ENCODE assay signal across 12 mouse cellular contexts in genomic region chr13:26558366-26558765, GRCm38 (mm10).
DNase-seq lines count a peak whose midpoint lies in the region; ATAC-seq and TF ChIP-seq lines count a peak whose summit lies in the region.
"Had no signal": no experiment of that assay in that cellular context is flagged by ENCODE, and none has a peak within 500 bp of the region (broad histone marks: within the 10 kb centered on the region; RNA-seq: fewer than 3 reads in every experiment).

No protein-coding gene starts in this region.

- DNase-seq in heart, adult 2 months, result no peak
- DNase-seq in heart, postnatal 14 days, result no peak
- DNase-seq in lung, postnatal 10 days, result peak; percentile 25
- no peak for DNase-seq in lung, postnatal 25 days (ENCODE audit: low spot score)
- DNase-seq in embryo, embryonic 9.5 days (ENCODE audit: extremely low spot score), result peak; percentile 48
- no peak for DNase-seq in heart, adult 11 months
- DNase-seq: cerebellum, adult 11-12 months; thymus, postnatal 14 days had no signal

- ATAC-seq in neural tube, embryonic 13.5 days (ENCODE audit: low read depth), result peak; percentile 50; the same call in 1 of the 2 replicates
- ATAC-seq in forebrain, embryonic 15.5 days (replicated peaks), result no peak

- no peaks in the 10 kb centered on the region for H3K36me3 ChIP-seq in heart, adult 2 months (ENCODE audit: control insufficient read depth, insufficient read depth, low read length)
- H3K36me3 ChIP-seq in neural tube, embryonic 13.5 days, result no peaks in the 10 kb centered on the region
- H3K36me3 ChIP-seq in forebrain, embryonic 15.5 days, result no peaks in the 10 kb centered on the region
- H3K36me3 ChIP-seq: liver, embryonic 15.5 days had no signal

- H3K4me3 ChIP-seq in heart, adult 2 months, result no peak overlapping the region
- no peak overlapping the region for H3K4me3 ChIP-seq in neural tube, embryonic 13.5 days
- H3K4me3 ChIP-seq in forebrain, embryonic 15.5 days, result no peak overlapping the region
- H3K4me3 ChIP-seq: liver, embryonic 15.5 days; myocyte had no signal

- TF ChIP-seq EP300 in heart, adult 2 months (IDR thresholded peaks at IDR 0.05; ENCODE audit: insufficient read depth, low read depth, low read length), result no peak

- TF ChIP-seq CTCF in heart, adult 2 months (IDR thresholded peaks at IDR 0.05), result peak; percentile 35

- intact Hi-C loops in heart, adult 2 months (cut with DNase I), result no loop called here
- intact Hi-C loops in heart, postnatal 14 days (cut with DNase I), result loop anchor here (10.0 kb wide), 1 partner anchor 624 kb away; no protein-coding TSS in a partner anchor

- H3K27me3 ChIP-seq in heart, adult 2 months (ENCODE audit: control insufficient read depth, insufficient read depth, low read length), result no peaks in the 10 kb centered on the region
- no peaks in the 10 kb centered on the region for H3K27me3 ChIP-seq in neural tube, embryonic 13.5 days
- H3K27me3 ChIP-seq in forebrain, embryonic 15.5 days, result no peaks in the 10 kb centered on the region
- H3K27me3 ChIP-seq: liver, embryonic 15.5 days had no signal

- H3K79me2 ChIP-seq in heart, adult 2 months (replicated peaks; ENCODE audit: control insufficient read depth, insufficient read depth, low read length), result no peaks in the 10 kb centered on the region

- no peaks in the 10 kb centered on the region; the same call in 1 of the 2 replicates for H3K4me1 ChIP-seq in heart, adult 2 months (ENCODE audit: control insufficient read depth, insufficient read depth, low read length)
- peaks cover 9% of the 10 kb centered on the region; the same call in 1 of the 2 replicates for H3K4me1 ChIP-seq in neural tube, embryonic 13.5 days (replicated peaks)
- no peaks in the 10 kb centered on the region for H3K4me1 ChIP-seq in forebrain, embryonic 15.5 days
- H3K4me1 ChIP-seq: liver, embryonic 15.5 days had no signal

- TF ChIP-seq POLR2A in heart, adult 2 months (IDR thresholded peaks at IDR 0.05; ENCODE audit: insufficient read depth, low read depth, low read length), result no peak

- WGBS in heart, adult 2 months, result 37% methylated on average over 1 of the region's 1 CpGs
- 13% methylated on average over 1 of the region's 1 CpGs for WGBS in neural tube, embryonic 13.5 days
- WGBS in forebrain, embryonic 15.5 days, result 28% methylated on average over 1 of the region's 1 CpGs

- H3K9me3 ChIP-seq in neural tube, embryonic 13.5 days, result no peaks in the 10 kb centered on the region
- H3K9me3 ChIP-seq in forebrain, embryonic 15.5 days, result no peaks in the 10 kb centered on the region
- H3K9me3 ChIP-seq: liver, embryonic 15.5 days had no signal

- H3K27ac ChIP-seq in heart, adult 2 months, result no peak overlapping the region
- no peak overlapping the region for H3K27ac ChIP-seq in neural tube, embryonic 13.5 days (replicated peaks)
- no peak overlapping the region for H3K27ac ChIP-seq in forebrain, embryonic 15.5 days (replicated peaks)
- H3K27ac ChIP-seq: liver, embryonic 15.5 days had no signal

- no peak overlapping the region for H3K4me2 ChIP-seq in neural tube, embryonic 13.5 days
- no peak overlapping the region for H3K4me2 ChIP-seq in forebrain, embryonic 15.5 days (replicated peaks)
- H3K4me2 ChIP-seq: liver, embryonic 15.5 days had no signal

- no peak overlapping the region for H3K9ac ChIP-seq in heart, adult 2 months (ENCODE audit: low read depth, low read length)
- H3K9ac ChIP-seq in neural tube, embryonic 13.5 days, result no peak overlapping the region
- H3K9ac ChIP-seq in forebrain, embryonic 15.5 days (replicated peaks), result no peak overlapping the region
- H3K9ac ChIP-seq: liver, embryonic 15.5 days had no signal

Comparison
In these comparisons a context has a peak if more than half of its experiments do, and no peak if none do; other contexts are left out.
1. DNase-seq: peak in lung, postnatal 10 days (single experiment) and embryo, embryonic 9.5 days (single experiment); none in heart, adult 2 months (0 of 2), heart, postnatal 14 days (0 of 2), lung, postnatal 25 days (single experiment) and heart, adult 11 months (single experiment).